Mouse (Mus musculus) brain, embryonic 14.5 days (tissue): Measurements from ENCODE around the gene 4933411K16Rik.

Experiments used
- CTCF ChIP-seq: fragments of 200-500 bp; IDR thresholded peaks from 2 replicates; pipeline ENCODE4 v1.5.1; 2012; ENCODE audit warnings: inconsistent platforms, mild to moderate bottlenecking, moderate library complexity, borderline replicate concordance; ENCODE audit not compliant: insufficient read depth, insufficient read length; ENCODE audit errors: extremely low read depth
- POLR2A ChIP-seq: fragments of 200-500 bp; IDR thresholded peaks from 2 replicates; pipeline ENCODE4 v1.6.1; 2012; ENCODE audit warnings: mild to moderate bottlenecking, inconsistent platforms, borderline replicate concordance; ENCODE audit not compliant: poor library complexity, insufficient read depth, insufficient read length, severe bottlenecking; ENCODE audit errors: extremely low read depth

DNA sequence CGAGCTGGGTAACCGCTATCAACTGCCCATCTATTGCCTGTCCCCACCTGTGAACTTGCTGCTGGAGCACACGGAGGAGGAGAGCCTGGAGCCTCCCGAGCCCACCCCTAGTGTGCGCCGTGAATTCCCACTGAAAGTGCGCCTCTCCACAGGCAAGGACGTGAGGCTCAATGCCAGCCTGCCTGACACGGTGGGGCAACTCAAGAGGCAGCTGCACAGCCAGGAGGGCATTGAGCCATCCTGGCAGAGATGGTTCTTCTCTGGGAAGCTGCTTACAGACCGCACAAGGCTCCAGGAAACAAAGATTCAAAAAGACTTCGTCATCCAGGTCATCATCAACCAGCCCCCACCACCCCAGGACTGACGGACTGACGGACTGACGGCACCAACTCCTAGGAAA lies 18.4 kb upstream of the 4933411K16Rik start:
- TF ChIP-seq CTCF (no peak), POLR2A (no peak)
